Mouse (Mus musculus) limb, embryonic 11.5 days (tissue): Measurements from ENCODE around the gene Rnaseh2a. TPM values are rescaled to one million over a fixed set of nuclear protein-coding genes. Genes with fewer than 3 reads are reported as not detected.

Experiments
- ATAC-seq: fragments of 200-750 bp; cut with Nextera tagmentation; 2 replicates; pipeline ENCODE4 v1.8.0; 2017; ENCODE audit warnings: low read depth; ENCODE audit not compliant: insufficient number of reproducible peaks, low FRiP score, low TSS enrichment
- DNase-seq: peaks from one replicate; pipeline ENCODE4 v3.0.0-alpha.2; 2015; ENCODE audit warnings: low spot score
- H3K27ac ChIP-seq: fragments of 300-500 bp; sonication (generic); replicated peaks from 2 replicates; pipeline ENCODE4 v1.5.1; 2014; ENCODE audit warnings: low read depth, mild to moderate bottlenecking, low read length
- H3K27me3 ChIP-seq: fragments of 300-500 bp; sonication (generic); 2 replicates; pipeline ENCODE4 v1.6.1; 2014; ENCODE audit warnings: mild to moderate bottlenecking, low read length, mixed read lengths; ENCODE audit not compliant: control insufficient read depth, insufficient read depth
- H3K36me3 ChIP-seq: fragments of 300-500 bp; sonication (generic); 2 replicates; pipeline ENCODE4 v1.6.1; 2014; ENCODE audit warnings: mild to moderate bottlenecking, low read length, moderate library complexity, mixed read lengths; ENCODE audit not compliant: control insufficient read depth, insufficient read depth
- H3K4me1 ChIP-seq: fragments of 300-500 bp; sonication (generic); 2 replicates; pipeline ENCODE4 v1.6.1; 2014; ENCODE audit warnings: low read length, mixed read lengths; ENCODE audit not compliant: control insufficient read depth, insufficient read depth
- H3K4me2 ChIP-seq: fragments of 300-500 bp; sonication (generic); 2 replicates; pipeline ENCODE4 v1.6.1; 2014; ENCODE audit warnings: low read depth, mild to moderate bottlenecking, moderate library complexity; ENCODE audit not compliant: severe bottlenecking
- H3K4me3 ChIP-seq: fragments of 300-500 bp; sonication (generic); 2 replicates; pipeline ENCODE4 v1.5.1; 2014; ENCODE audit warnings: low read depth, low read length
- H3K9ac ChIP-seq: fragments of 300-500 bp; sonication (generic); 2 replicates; pipeline ENCODE4 v1.6.1; 2014; ENCODE audit warnings: mild to moderate bottlenecking, low read length
- H3K9me3 ChIP-seq: fragments of 300-500 bp; sonication (generic); 2 replicates; pipeline ENCODE4 v1.6.1; 2016; ENCODE audit warnings: low read length; ENCODE audit not compliant: control insufficient read depth
- WGBS: fragments of 180-500 bp; shearing (Covaris S2); extraction: QIAGEN DNeasy Blood & Tissue Kit; methylation state at CpG from one replicate; pipeline ENCODE4 v1.1.7; 2014; 5-methylcytosine and 5-hydroxymethylcytosine counted together
- polyA plus RNA-seq: library from polyadenylated mRNA; unstranded; fragments of >200 nt; fragmentation: Nextera tagmentation; extraction: Ambion mirVana; gene quantifications from 2 replicates; pipeline ENCODE4 v1.2.1, GENCODE M21; 2014

The Rnaseh2a gene
- polyA plus RNA-seq, 1 experiment from 2014 or later: 133 TPM

- 2% methylated on average over 28 of the region's 42 CpGs for WGBS
- Histone ChIP-seq H3K4me3 (peak overlapping the region; percentile 33), H3K36me3 (no peaks in the 10 kb centered on the region), H3K9ac (peak overlapping the region; percentile 53), H3K4me1 (peaks cover 54% of the 10 kb centered on the region), H3K27me3 (peaks cover 15% of the 10 kb centered on the region), H3K27ac (no peak overlapping the region), H3K9me3 (no peaks in the 10 kb centered on the region), H3K4me2 (peak overlapping the region; percentile 97)
- peak; percentile 90 for DNase-seq
- ATAC-seq: peak; percentile 11; the same call in 1 of the 2 replicates
These were observed 10.2 kb upstream of the Rnaseh2a start for GRCm38 (mm10) chr8:84979599-84980421.

- WGBS: 0% methylated on average over 63 of the region's 63 CpGs
- Histone ChIP-seq H3K36me3 (no peaks in the 10 kb centered on the region), H3K9me3 (no peaks in the 10 kb centered on the region), H3K27me3 (peaks cover 15% of the 10 kb centered on the region), H3K4me3 (peak within 1 kb of the TSS; percentile 53), H3K4me1 (peaks cover 48% of the 10 kb centered on the region), H3K27ac (0 out of 2 replicates have a peak within 1 kb of the TSS, but pooled peaks have one; percentile 30), H3K9ac (peak within 1 kb of the TSS; percentile 57), H3K4me2 (peak within 1 kb of the TSS; percentile 97)
- ATAC-seq: peak; percentile 48
- peak; percentile 88 for DNase-seq
These were observed 8.8 kb upstream of the Rnaseh2a start, which contains the start of gene Junb for GRCm38 (mm10) chr8:84978248-84978940. Gene Junb, minus strand, starts transcription at chr8:84978718.

- H3K9ac ChIP-seq: peak overlapping the region; percentile 57
- DNase-seq (peak; percentile 71), ATAC-seq (no peak)
- no peaks in the 10 kb centered on the region for H3K9me3 ChIP-seq
- WGBS: 1% methylated on average over 70 of the region's 70 CpGs
- H3K36me3 ChIP-seq: peaks cover 4% of the 10 kb centered on the region; the same call in 1 of the 2 replicates
- H3K4me2 ChIP-seq: peak overlapping the region; percentile 97
- H3K4me3 ChIP-seq: peak overlapping the region; percentile 53
- no peak overlapping the region for H3K27ac ChIP-seq
- H3K4me1 ChIP-seq: peaks cover 48% of the 10 kb centered on the region
- peaks cover 15% of the 10 kb centered on the region for H3K27me3 ChIP-seq
These were observed 8.1 kb upstream of the Rnaseh2a start for GRCm38 (mm10) chr8:84977435-84978247.

GRCm38 (mm10) chr8:84976763-84977434, 7.3 kb upstream of the Rnaseh2a start:
- peaks cover 48% of the 10 kb centered on the region for H3K4me1 ChIP-seq
- peaks cover 15% of the 10 kb centered on the region for H3K27me3 ChIP-seq
- no peak overlapping the region for H3K27ac ChIP-seq
- ATAC-seq (no peak), DNase-seq (peak; percentile 35)
- peak overlapping the region; percentile 53 for H3K4me3 ChIP-seq
- H3K36me3 ChIP-seq: peaks cover 8% of the 10 kb centered on the region; the same call in 1 of the 2 replicates
- H3K9ac ChIP-seq: peak overlapping the region; percentile 27; the same call in 1 of the 2 replicates
- 2% methylated on average over 25 of the region's 25 CpGs for WGBS
- peak overlapping the region; percentile 97 for H3K4me2 ChIP-seq
- H3K9me3 ChIP-seq: no peaks in the 10 kb centered on the region

- ATAC-seq (peak; percentile 78), DNase-seq (peak; percentile 95)
- Histone ChIP-seq H3K4me2 (peak overlapping the region; percentile 97), H3K4me1 (peaks cover 47% of the 10 kb centered on the region), H3K9me3 (no peaks in the 10 kb centered on the region), H3K27ac (peak overlapping the region; percentile 36; the same call in 1 of the 2 replicates), H3K36me3 (peaks cover 15% of the 10 kb centered on the region; the same call in 1 of the 2 replicates), H3K27me3 (peaks cover 15% of the 10 kb centered on the region), H3K4me3 (peak overlapping the region; percentile 53), H3K9ac (peak overlapping the region; percentile 31)
- under 1% methylated on average over 61 of the region's 61 CpGs for WGBS
These were observed 6.6 kb upstream of the Rnaseh2a start for GRCm38 (mm10) chr8:84976031-84976762.

- peaks cover 15% of the 10 kb centered on the region; the same call in 1 of the 2 replicates for H3K36me3 ChIP-seq
- peaks cover 48% of the 10 kb centered on the region for H3K4me1 ChIP-seq
- DNase-seq (peak; percentile 81), ATAC-seq (no peak)
- no peak overlapping the region; the same call in 1 of the 2 replicates for H3K27ac ChIP-seq
- H3K4me3 ChIP-seq: no peak overlapping the region
- WGBS: 30% methylated on average over 7 of the region's 7 CpGs
- H3K27me3 ChIP-seq: peaks cover 15% of the 10 kb centered on the region
- H3K4me2 ChIP-seq: peak overlapping the region; percentile 97
- no peaks in the 10 kb centered on the region for H3K9me3 ChIP-seq
- H3K9ac ChIP-seq: no peak overlapping the region
These were observed 5.9 kb upstream of the Rnaseh2a start for GRCm38 (mm10) chr8:84975434-84975833.

- peaks cover 15% of the 10 kb centered on the region; the same call in 1 of the 2 replicates for H3K36me3 ChIP-seq
- no peak overlapping the region for H3K4me2 ChIP-seq
- WGBS: 81% methylated on average over 8 of the region's 8 CpGs
- no peak overlapping the region for H3K4me3 ChIP-seq
- DNase-seq (no peak), ATAC-seq (no peak)
- no peaks in the 10 kb centered on the region for H3K9me3 ChIP-seq
- H3K4me1 ChIP-seq: peaks cover 45% of the 10 kb centered on the region
- no peak overlapping the region for H3K9ac ChIP-seq
- H3K27ac ChIP-seq: no peak overlapping the region
- peaks cover 15% of the 10 kb centered on the region for H3K27me3 ChIP-seq
These were observed 5.1 kb upstream of the Rnaseh2a start for GRCm38 (mm10) chr8:84974543-84975142.
